Mouse (Mus musculus) hindlimb bud, embryonic 11.5 days (tissue): ENCODE data around the gene Myf6.

Experiments used
- DNase-seq: peaks from one replicate; pipeline ENCODE4 v3.0.0-alpha.2; 2012; ENCODE audit warnings: low read depth, low spot score; ENCODE audit errors: extremely low spot score

Myf6 gene

GRCm38 (mm10) chr10:107449496-107450330 is 44.8 kb downstream of the Myf6 start:
- DNase-seq, result no peak
